Mouse (Mus musculus) G1E (cell line): ENCODE data around the gene Cbfa2t2.

Source experiments
- GATA1 ChIP-seq: IDR thresholded peaks from 2 replicates; pipeline ENCODE4 v1.6.1; 2012; ENCODE audit warnings: borderline replicate concordance, low read length, inconsistent platforms, mixed read lengths
- POLR2AphosphoS5 ChIP-seq: IDR thresholded peaks from 2 replicates; pipeline ENCODE4 v1.6.1; 2012; ENCODE audit warnings: low read depth, low read length, inconsistent platforms; ENCODE audit not compliant: insufficient replicate concordance

- TF ChIP-seq POLR2AphosphoS5 (no peak; the same call in 1 of the 2 replicates), GATA1 (no peak)
Measured at GRCm38 (mm10) chr2:154549127-154549885, 113.0 kb downstream of the Cbfa2t2 start.
